Mouse (Mus musculus) ovary, postnatal 36 days (tissue): Measurements from ENCODE around the gene BC147527.
"Not testable (repeated sequence)": the region's sequence is repeated elsewhere in the genome, so short reads cannot be mapped to it uniquely, and the experiment has no call there.

Source experiments
- DNase-seq: peaks from one replicate; pipeline ENCODE4 v3.0.0; 2022; ENCODE audit warnings: low spot score, mixed read lengths

The BC147527 gene

GRCm38 (mm10) chr13:120299991-120300442 lies at the start of gene BC147527:
Gene BC147527, plus strand, starts transcription at chr13:120300392.
- no peak for DNase-seq

GRCm38 (mm10) chr13:120251208-120251924 lies 48.8 kb upstream of the BC147527 start:
- not testable (repeated sequence) for DNase-seq

GRCm38 (mm10) chr13:120258817-120259658 lies 41.2 kb upstream of the BC147527 start:
- not testable (repeated sequence) for DNase-seq

GRCm38 (mm10) chr13:120259718-120260117 lies 40.5 kb upstream of the BC147527 start:
- DNase-seq: not testable (repeated sequence)

GRCm38 (mm10) chr13:120262870-120263269 lies 37.3 kb upstream of the BC147527 start, which contains the start of gene AF067061:
Gene AF067061, plus strand, starts transcription at chr13:120263114.
- DNase-seq: not testable (repeated sequence)

DNA sequence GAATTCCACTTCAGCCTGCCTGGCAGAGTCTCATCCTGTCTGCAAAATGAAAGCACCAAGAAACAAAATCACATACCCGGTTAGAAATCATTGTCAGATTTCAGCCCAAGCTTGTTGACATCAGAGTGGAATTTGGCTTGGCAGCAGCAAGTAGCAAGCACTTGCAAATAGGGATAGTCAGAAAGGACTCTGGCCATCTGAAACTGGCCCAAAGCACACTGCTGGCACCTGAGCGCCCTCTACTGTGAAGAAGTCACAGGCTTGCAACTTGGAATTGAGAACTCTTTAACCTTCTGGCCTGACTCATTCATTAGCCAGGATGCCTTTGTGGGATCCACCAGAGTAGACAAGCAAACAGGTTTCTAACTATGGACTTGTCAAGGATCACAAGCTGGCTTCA lies 22.4 kb upstream of the BC147527 start:
- DNase-seq: not testable (repeated sequence)

- no peak for DNase-seq
These were observed 21.4 kb upstream of the BC147527 start for GRCm38 (mm10) chr13:120278784-120279183.

- no peak for DNase-seq
These were observed 783 bp upstream of the BC147527 start for GRCm38 (mm10) chr13:120299324-120299894.

DNA sequence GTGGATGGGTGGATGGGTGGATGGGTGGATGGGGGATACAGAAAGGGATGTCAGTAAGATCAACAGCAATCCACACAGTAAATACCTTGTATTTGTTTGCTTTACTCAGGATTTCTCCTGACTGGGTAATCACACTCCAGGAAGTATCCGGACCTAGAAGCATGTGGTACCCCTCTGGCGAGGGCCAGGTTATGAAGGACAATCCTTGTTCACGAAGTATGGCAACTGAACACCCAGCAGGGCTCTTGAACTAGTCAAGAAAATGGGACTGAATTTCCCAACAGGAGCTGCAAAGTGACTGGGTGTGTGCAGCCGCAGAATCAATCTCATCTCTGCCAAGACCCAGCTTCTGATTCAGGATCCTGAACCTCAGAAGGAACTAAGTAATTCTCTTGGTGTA lies 661 bp downstream of the BC147527 start:
- no peak for DNase-seq

- no peak for DNase-seq
These were observed 10.6 kb downstream of the BC147527 start for GRCm38 (mm10) chr13:120310749-120311148.

GRCm38 (mm10) chr13:120313584-120313983 lies 13.4 kb downstream of the BC147527 start:
- no peak for DNase-seq

DNA sequence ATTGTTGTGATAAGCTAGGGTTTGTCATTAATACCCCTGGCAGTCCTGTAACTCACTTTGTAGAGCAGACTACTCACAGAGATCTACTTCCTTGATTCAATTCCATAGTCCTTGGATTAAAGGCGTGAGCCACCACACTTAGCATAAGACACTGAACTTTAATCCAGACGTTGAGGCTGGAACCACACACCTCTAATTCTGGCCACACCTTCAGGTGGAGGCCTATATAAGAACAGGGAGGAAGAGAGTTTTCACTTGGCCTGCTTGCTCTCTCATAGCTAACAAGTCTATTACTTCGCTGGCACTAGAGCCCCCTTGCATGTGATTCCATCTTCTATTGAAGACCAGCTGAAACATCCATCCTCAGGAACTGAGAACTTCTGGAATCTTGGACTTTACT lies 16.4 kb downstream of the BC147527 start, which contains the start of gene Tcstv3:
Gene Tcstv3, plus strand, starts transcription at position 301 of the 400 bp plus-strand sequence.
- not testable (repeated sequence) for DNase-seq

DNA sequence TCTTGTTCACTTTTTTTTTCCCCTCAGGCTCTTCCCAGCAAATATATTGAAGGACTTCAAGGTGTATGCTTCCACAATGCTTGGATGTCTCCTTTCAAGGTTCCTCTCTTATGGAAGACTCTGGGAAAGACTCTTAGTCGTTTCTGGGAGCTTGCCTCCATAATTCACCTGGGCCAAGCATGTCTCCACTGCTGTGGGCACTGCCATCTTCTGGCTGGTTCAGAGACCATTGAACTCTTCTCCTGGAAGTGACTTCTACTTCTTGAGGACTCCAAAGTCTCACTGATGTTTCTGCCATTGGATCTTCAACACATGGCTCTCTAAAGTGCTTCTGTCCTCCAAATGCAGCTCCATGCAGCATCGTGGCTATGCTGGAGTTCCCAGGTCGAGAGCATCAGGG lies 20.0 kb downstream of the BC147527 start:
- DNase-seq: no peak

DNA sequence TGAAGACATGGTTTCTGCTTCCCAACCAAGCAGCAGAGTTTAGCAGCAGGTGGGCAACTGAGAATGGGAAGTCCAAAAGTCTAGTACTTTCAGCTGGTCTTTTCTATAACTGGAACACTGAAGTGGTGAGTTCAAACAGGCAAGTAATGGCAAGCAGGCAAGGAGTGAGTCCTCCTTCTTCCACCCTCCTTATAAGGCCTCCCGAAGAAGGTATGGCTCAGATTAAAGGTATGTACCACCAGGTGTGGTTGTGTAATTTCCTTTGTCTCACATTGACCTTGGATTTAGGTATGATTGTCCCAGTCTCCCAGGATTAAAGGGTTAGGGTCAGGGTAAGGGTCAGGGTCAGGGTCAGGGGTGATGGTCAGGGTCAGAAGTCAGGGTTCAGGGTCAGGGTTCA lies 20.5 kb downstream of the BC147527 start:
- DNase-seq: no peak
